Mouse (Mus musculus) kidney, embryonic 14.5 days (tissue): ENCODE results near the gene Crmp1. TPM values are rescaled to one million over a fixed set of nuclear protein-coding genes. Genes with fewer than 3 reads are reported as not detected.
A peak's percentile ranks its signal among the peaks of the same experiment; 100 is the strongest.

ENCODE experiments used
- ATAC-seq: fragments of 200-750 bp; cut with Nextera tagmentation; 2 replicates; pipeline ENCODE4 v1.8.0; 2017; ENCODE audit warnings: moderate number of reproducible peaks, mild to moderate bottlenecking, moderate TSS enrichment, moderate library complexity; ENCODE audit not compliant: low FRiP score, low TSS enrichment
- H3K27ac ChIP-seq: fragments of 300-500 bp; sonication (generic); 2 replicates; pipeline ENCODE4 v1.5.1; 2014; ENCODE audit warnings: low read depth, mild to moderate bottlenecking, low read length, moderate library complexity, mixed read lengths
- H3K27me3 ChIP-seq: fragments of 300-500 bp; sonication (generic); 2 replicates; pipeline ENCODE4 v1.6.1; 2014; ENCODE audit warnings: mild to moderate bottlenecking, low read length; ENCODE audit not compliant: control insufficient read depth, insufficient read depth
- H3K36me3 ChIP-seq: fragments of 300-500 bp; sonication (generic); 2 replicates; pipeline ENCODE4 v1.6.1; 2014; ENCODE audit warnings: low read length, mixed read lengths; ENCODE audit not compliant: control insufficient read depth, insufficient read depth
- H3K4me1 ChIP-seq: fragments of 300-500 bp; sonication (generic); 2 replicates; pipeline ENCODE4 v1.6.1; 2014; ENCODE audit warnings: low read length, mixed read lengths; ENCODE audit not compliant: control insufficient read depth, insufficient read depth
- H3K4me2 ChIP-seq: fragments of 300-500 bp; sonication (generic); replicated peaks from 2 replicates; pipeline ENCODE4 v1.6.1; 2014; ENCODE audit warnings: low read depth, mild to moderate bottlenecking, low read length
- H3K4me3 ChIP-seq: fragments of 300-500 bp; sonication (generic); 2 replicates; pipeline ENCODE4 v1.5.1; 2014; ENCODE audit warnings: mild to moderate bottlenecking, low read length
- H3K9ac ChIP-seq: fragments of 300-500 bp; sonication (generic); 2 replicates; pipeline ENCODE4 v1.6.1; 2014; ENCODE audit warnings: low read depth, mild to moderate bottlenecking, low read length, moderate library complexity
- H3K9me3 ChIP-seq: fragments of 300-500 bp; sonication (generic); 2 replicates; pipeline ENCODE4 v1.6.1; 2016; ENCODE audit warnings: low read length; ENCODE audit not compliant: control insufficient read depth
- WGBS: fragments of 180-500 bp; shearing (Covaris S2); extraction: QIAGEN DNeasy Blood & Tissue Kit; methylation state at CpG from one replicate; pipeline ENCODE4 v1.1.7; 2014; 5-methylcytosine and 5-hydroxymethylcytosine counted together
- polyA plus RNA-seq: library from polyadenylated mRNA; unstranded; fragments of >200 nt; fragmentation: Nextera tagmentation; extraction: Ambion mirVana; gene quantifications from 2 replicates; pipeline ENCODE4 v1.2.1, GENCODE M21; 2014

Gene Crmp1
- polyA plus RNA-seq, 1 experiment from 2014 or later, result 12.0 TPM

- Histone ChIP-seq H3K4me3 (no peak overlapping the region), H3K36me3 (peaks cover 15% of the 10 kb centered on the region), H3K4me1 (peaks cover 8% of the 10 kb centered on the region), H3K9ac (no peak overlapping the region), H3K9me3 (no peaks in the 10 kb centered on the region), H3K27me3 (no peaks in the 10 kb centered on the region), H3K4me2 (no peak overlapping the region), H3K27ac (peak overlapping the region; percentile 60; the same call in 1 of the 2 replicates)
- ATAC-seq, result no peak
- 83% methylated on average over 4 of the region's 4 CpGs for WGBS
These were observed 90.3 kb downstream of the Crmp1 start for GRCm38 (mm10) chr5:37332066-37332465.

GRCm38 (mm10) chr5:37335061-37335460, 93.3 kb downstream of the Crmp1 start:
- no peak overlapping the region for H3K9ac ChIP-seq

GRCm38 (mm10) chr5:37336485-37337105, 94.9 kb downstream of the Crmp1 start, which contains the start of gene Evc:
Evc (minus strand) TSS chr5:37336894.
- H3K27ac ChIP-seq, result peak within 1 kb of the TSS; percentile 76; the same call in 1 of the 2 replicates

More at GRCm38 (mm10) chr5:37335061-37335460, 93.3 kb downstream of the Crmp1 start:
- H3K27ac ChIP-seq, result no peak overlapping the region
- no peaks in the 10 kb centered on the region for H3K9me3 ChIP-seq
- no peaks in the 10 kb centered on the region for H3K27me3 ChIP-seq
- no peak overlapping the region for H3K4me3 ChIP-seq
- H3K4me2 ChIP-seq, result no peak overlapping the region
- peaks cover 2% of the 10 kb centered on the region; the same call in 1 of the 2 replicates for H3K36me3 ChIP-seq
- no peak for ATAC-seq
- 49% methylated on average over 3 of the region's 3 CpGs for WGBS
- H3K4me1 ChIP-seq, result peaks cover 26% of the 10 kb centered on the region

GRCm38 (mm10) chr5:37337696-37338095, 96.0 kb downstream of the Crmp1 start:
- H3K4me3 ChIP-seq, result peak overlapping the region; percentile 68; the same call in 1 of the 2 replicates
- no peaks in the 10 kb centered on the region for H3K36me3 ChIP-seq
- H3K4me1 ChIP-seq, result peaks cover 26% of the 10 kb centered on the region
- 64% methylated on average over 3 of the region's 3 CpGs for WGBS
- H3K9me3 ChIP-seq, result no peaks in the 10 kb centered on the region
- H3K9ac ChIP-seq, result peak overlapping the region; percentile 76; the same call in 1 of the 2 replicates
- H3K27me3 ChIP-seq, result no peaks in the 10 kb centered on the region
- peak overlapping the region; percentile 87 for H3K4me2 ChIP-seq
- H3K27ac ChIP-seq, result peak overlapping the region; percentile 76; the same call in 1 of the 2 replicates
- ATAC-seq, result no peak

More at GRCm38 (mm10) chr5:37336485-37337105, 94.9 kb downstream of the Crmp1 start, which contains the start of gene Evc:
- Histone ChIP-seq H3K36me3 (no peaks in the 10 kb centered on the region), H3K4me3 (peak within 1 kb of the TSS; percentile 70), H3K4me1 (peaks cover 26% of the 10 kb centered on the region), H3K9me3 (no peaks in the 10 kb centered on the region), H3K4me2 (peak within 1 kb of the TSS; percentile 94), H3K27me3 (no peaks in the 10 kb centered on the region), H3K9ac (peak within 1 kb of the TSS; percentile 80)
- WGBS, result under 1% methylated on average over 47 of the region's 48 CpGs
- ATAC-seq, result peak; percentile 71

DNA sequence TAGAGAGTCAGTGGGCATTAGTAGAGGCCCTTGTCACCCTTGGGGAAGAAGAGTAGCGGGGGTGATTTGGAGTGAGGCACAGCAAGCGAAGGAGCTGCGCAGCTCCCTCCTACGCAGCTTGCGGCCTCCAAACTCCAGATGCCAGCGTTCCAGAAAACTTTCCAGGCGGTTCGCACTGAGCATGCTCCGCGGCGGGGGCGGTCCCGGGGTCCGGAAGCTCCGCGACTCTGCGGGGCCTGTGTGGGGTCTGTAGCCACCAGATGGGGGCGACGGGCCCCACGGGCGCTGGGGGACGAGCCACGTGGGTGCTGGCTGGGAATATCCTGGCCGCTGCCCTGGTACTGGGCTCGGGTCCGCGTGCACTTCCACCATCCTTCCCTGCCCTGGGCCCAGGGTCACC, 96.5 kb downstream of the Crmp1 start, which contains the start of gene Evc2:
Evc2 (plus strand) TSS at position 212 of the 400 bp plus-strand sequence.
- no peaks in the 10 kb centered on the region for H3K27me3 ChIP-seq
- WGBS, result 0% methylated on average over 26 of the region's 27 CpGs
- ATAC-seq, result peak; percentile 81
- peak within 1 kb of the TSS; percentile 80 for H3K9ac ChIP-seq
- H3K4me2 ChIP-seq, result peak within 1 kb of the TSS; percentile 87
- H3K36me3 ChIP-seq, result no peaks in the 10 kb centered on the region
- peak within 1 kb of the TSS; percentile 68 for H3K4me3 ChIP-seq
- peak within 1 kb of the TSS; percentile 76; the same call in 1 of the 2 replicates for H3K27ac ChIP-seq
- H3K9me3 ChIP-seq, result no peaks in the 10 kb centered on the region
- peaks cover 26% of the 10 kb centered on the region for H3K4me1 ChIP-seq

Other genes with a start within 250 kb of the Crmp1 start
- not detected in 2 replicates for gene Gm1043, start 156.6 kb upstream of the Crmp1 start, polyA plus RNA-seq
- gene Evc, start 95.0 kb downstream of the Crmp1 start, polyA plus RNA-seq, result 12.9 and 18.4 TPM in 2 replicates
- gene Evc2, start 96.6 kb downstream of the Crmp1 start, polyA plus RNA-seq, result 14.4 and 21.6 TPM in 2 replicates